Mouse (Mus musculus) layer of hippocampus, adult 18-20 months (tissue): ENCODE measurements around the gene Ube2m. TPM values are rescaled to one million over a fixed set of nuclear protein-coding genes. Genes with fewer than 3 reads are reported as not detected.

Experiments used
- DNase-seq, 2 experiments: peaks; one replicate each; pipeline ENCODE4 v3.0.0; 2022; ENCODE audit warnings: low spot score in 2 of 2
- total RNA-seq, 2 experiments: library from RNA; stranded (reverse); gene quantifications; 2 replicates each; pipeline ENCODE4 v1.2.3; 2021

The Ube2m gene
- total RNA-seq, 2 experiments from 2014 or later = 196 to 202 TPM

GRCm38 (mm10) chr7:13006011-13006410 is 32.1 kb downstream of the Ube2m start:
- no peak for DNase-seq

- no peak for DNase-seq
Observed at GRCm38 (mm10) chr7:13003380-13003779, 34.7 kb downstream of the Ube2m start.

GRCm38 (mm10) chr7:13001584-13001983 is 36.5 kb downstream of the Ube2m start:
- no peak for DNase-seq

GRCm38 (mm10) chr7:12998851-12999250 is 39.2 kb downstream of the Ube2m start, which contains the start of gene Trim28:
Gene Trim28 (plus strand): TSS chr7:12999114.
- DNase-seq = no peak

GRCm38 (mm10) chr7:12998053-12998452 is 40.0 kb downstream of the Ube2m start, which contains the start of gene Slc27a5:
Gene Slc27a5 (minus strand): TSS chr7:12998192.
- DNase-seq = no peak

- DNase-seq = no peak
Observed at GRCm38 (mm10) chr7:12997230-12997629, 40.8 kb downstream of the Ube2m start.

GRCm38 (mm10) chr7:12995862-12996261 is 42.2 kb downstream of the Ube2m start:
- DNase-seq = no peak

- DNase-seq = no peak
Observed at GRCm38 (mm10) chr7:12993148-12993547, 44.9 kb downstream of the Ube2m start.

GRCm38 (mm10) chr7:12992222-12992621 is 45.9 kb downstream of the Ube2m start:
- DNase-seq = no peak

GRCm38 (mm10) chr7:12987409-12988189 is 50.5 kb downstream of the Ube2m start:
- no peak for DNase-seq

- DNase-seq = no peak
Observed at GRCm38 (mm10) chr7:12986906-12987305, 51.2 kb downstream of the Ube2m start.

GRCm38 (mm10) chr7:12985724-12986123 is 52.4 kb downstream of the Ube2m start:
- no peak for DNase-seq

Other genes starting within 250 kb of the Ube2m start
- 10 to 100 TPM; 24.2 to 26.5 TPM for gene Zscan18, start 234.6 kb downstream of the Ube2m start, total RNA-seq
- gene Zfp329, start 219.4 kb downstream of the Ube2m start, total RNA-seq = 10 to 100 TPM; 20.7 to 23.0 TPM
- gene Zfp110, start 203.5 kb downstream of the Ube2m start, total RNA-seq = 10 to 100 TPM; 14.8 to 17.1 TPM
- 1 to 10 TPM; 7.1 to 7.3 TPM for gene Zfp128, start 157.1 kb downstream of the Ube2m start, total RNA-seq
- 10 to 100 TPM; 15.9 to 17.4 TPM for gene Zscan22, start 140.5 kb downstream of the Ube2m start, total RNA-seq
- gene Rps5, start 116.0 kb downstream of the Ube2m start, total RNA-seq = 100 to 1,000 TPM; 427 to 466 TPM
- under 1 TPM; 0.71 to 0.97 TPM for gene Rnf225, start 110.9 kb downstream of the Ube2m start, total RNA-seq
- gene Zfp324, start 72.4 kb downstream of the Ube2m start, total RNA-seq = 10 to 100 TPM; 10.1 to 12.7 TPM
- gene Zfp446, start 60.4 kb downstream of the Ube2m start, total RNA-seq = 1 to 10 TPM; 8.1 to 8.6 TPM
- under 1 TPM in 1 of 2 experiments, not detected in 1; 0.57 TPM for gene Slc27a5, start 40.1 kb downstream of the Ube2m start, total RNA-seq
- gene Trim28, start 39.2 kb downstream of the Ube2m start, total RNA-seq = 100 to 1,000 TPM; 216 to 246 TPM
- gene Zbtb45, start 28.2 kb downstream of the Ube2m start, total RNA-seq = 10 to 100 TPM; 33.2 to 34.3 TPM
- gene Chmp2a, start 3.5 kb downstream of the Ube2m start, total RNA-seq = 100 to 1,000 TPM; 146 to 159 TPM
- gene Mzf1, start 16.5 kb upstream of the Ube2m start, total RNA-seq = 10 to 100 TPM; 11.9 to 13.1 TPM
- gene Vmn1r85, start 56.9 kb upstream of the Ube2m start, total RNA-seq = not detected
- gene Vmn1r86, start 81.6 kb upstream of the Ube2m start, total RNA-seq = not detected
- gene Vmn1r87, start 101.9 kb upstream of the Ube2m start, total RNA-seq = not detected
- under 1 TPM; 0.18 to 0.22 TPM for gene Vmn1r88, start 121.3 kb upstream of the Ube2m start, total RNA-seq
- not detected for gene Vmn1r89, start 174.7 kb upstream of the Ube2m start, total RNA-seq
- gene Lig1, start 239.0 kb upstream of the Ube2m start, total RNA-seq = 1 to 10 TPM; 6.0 to 7.4 TPM
- 10 to 100 TPM; 15.4 to 16.7 TPM for gene Zswim9, start 240.4 kb upstream of the Ube2m start, total RNA-seq